Mouse (Mus musculus) testis, adult 2 months (tissue): ENCODE data around the gene Rtl6.

ENCODE experiments used
- CTCF ChIP-seq: fragments of 200-500 bp; IDR thresholded peaks from 2 replicates; pipeline ENCODE4 v1.5.1; 2012; ENCODE audit warnings: low read depth, mild to moderate bottlenecking, inconsistent platforms, low read length, moderate library complexity; ENCODE audit not compliant: control insufficient read depth, insufficient read depth, insufficient replicate concordance
- POLR2A ChIP-seq: fragments of 200-500 bp; IDR thresholded peaks from 2 replicates; pipeline ENCODE4 v1.6.1; 2012; ENCODE audit warnings: low read depth, mild to moderate bottlenecking, inconsistent platforms, low read length, moderate library complexity; ENCODE audit not compliant: control insufficient read depth

- TF ChIP-seq CTCF, result no peak
- TF ChIP-seq POLR2A, result no peak
These were observed 48.5 kb downstream of the Rtl6 start for GRCm38 (mm10) chr15:84509161-84509560.
